Mouse (Mus musculus): ENCODE data around the gene Btbd7. TPM values are rescaled to one million over a fixed set of nuclear protein-coding genes. Genes with fewer than 3 reads are reported as not detected.

Gene Btbd7
- polyA plus RNA-seq, 2 experiments, result 3.9 to 4.2 TPM

DNA sequence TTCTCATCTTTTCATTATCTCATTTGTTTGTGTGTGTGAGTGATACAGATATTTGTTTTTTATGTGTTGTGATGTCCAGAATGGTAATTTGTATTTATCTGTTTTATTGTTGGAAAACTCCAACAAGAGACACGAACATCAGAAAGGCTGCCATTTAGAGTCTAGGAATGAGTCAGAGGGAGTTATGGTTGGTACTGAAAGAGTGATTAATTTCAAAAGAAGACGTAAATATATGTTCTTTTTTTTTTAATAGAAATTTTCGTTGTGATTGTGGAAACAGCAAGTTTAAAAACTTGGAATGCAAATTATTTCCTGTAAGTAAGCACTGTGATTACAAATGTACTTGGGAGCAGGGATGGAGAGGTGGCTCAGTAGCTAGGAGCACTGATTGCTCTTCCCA lies 116.6 kb downstream of the Btbd7 start:
- Histone ChIP-seq H3K36me3 (replicated peaks; ENCODE audit: control insufficient read depth, insufficient read depth, low read depth) (peaks cover 29% of the 10 kb centered on the region), H3K4me2 (ENCODE audit: low read depth) (no peak overlapping the region), H3K27ac (no peak overlapping the region), H3K9ac (replicated peaks) (no peak overlapping the region), H3K4me1 (replicated peaks; ENCODE audit: control insufficient read depth in 2 of 2, insufficient read depth in 2 of 2, low read length in 1 of 2) (peaks cover 4 to 6% of the 10 kb centered on the region in 2 experiments), H3K27me3 (ENCODE audit: control insufficient read depth, insufficient read depth, low read length) (no peaks in the 10 kb centered on the region), H3K9me3 (ENCODE audit: control insufficient read depth, low read length) (no peaks in the 10 kb centered on the region), H3K4me3 (ENCODE audit: insufficient read depth in 1 of 2, low read depth in 2 of 2, low read length in 2 of 2) (no peak overlapping the region)
- no peak for ATAC-seq (ENCODE audit: insufficient read depth)
- no peak for DNase-seq (ENCODE audit: low read depth in 3 of 3, low spot score in 3 of 3)
- WGBS (ENCODE audit: insufficient replicate concordance), result 73% methylated on average over 3 of the region's 3 CpGs
- TF ChIP-seq EP300 (IDR thresholded peaks at IDR 0.05; ENCODE audit: low read depth), result no peak
- no peak for TF ChIP-seq CTCF (IDR thresholded peaks at IDR 0.05; ENCODE audit: low read depth)

- Histone ChIP-seq H3K4me1 (replicated peaks; ENCODE audit: control insufficient read depth in 2 of 2, insufficient read depth in 2 of 2, low read length in 1 of 2) (peaks cover 10 to 12% of the 10 kb centered on the region in 2 experiments), H3K36me3 (replicated peaks; ENCODE audit: control insufficient read depth, insufficient read depth, low read depth) (peaks cover 13% of the 10 kb centered on the region), H3K9me3 (ENCODE audit: control insufficient read depth, low read length) (no peaks in the 10 kb centered on the region), H3K27ac (no peak overlapping the region), H3K4me3 (ENCODE audit: insufficient read depth in 1 of 2, low read depth in 2 of 2, low read length in 2 of 2) (peak overlapping the region; percentile 64 to 96), H3K27me3 (ENCODE audit: control insufficient read depth, insufficient read depth, low read length) (no peaks in the 10 kb centered on the region), H3K9ac (replicated peaks) (peak overlapping the region; percentile 76), H3K4me2 (ENCODE audit: low read depth) (peak overlapping the region; percentile 93)
- WGBS (ENCODE audit: insufficient replicate concordance), result 6% methylated on average over 5 of the region's 5 CpGs
- no peak for TF ChIP-seq EP300 (IDR thresholded peaks at IDR 0.05; ENCODE audit: low read depth)
- no peak for TF ChIP-seq CTCF (IDR thresholded peaks at IDR 0.05; ENCODE audit: low read depth)
- no peak for DNase-seq (ENCODE audit: low read depth in 3 of 3, low spot score in 3 of 3)
- no peak for ATAC-seq (ENCODE audit: insufficient read depth)
These were observed 119.3 kb downstream of the Btbd7 start for GRCm38 (mm10) chr12:102758936-102759335.

DNA sequence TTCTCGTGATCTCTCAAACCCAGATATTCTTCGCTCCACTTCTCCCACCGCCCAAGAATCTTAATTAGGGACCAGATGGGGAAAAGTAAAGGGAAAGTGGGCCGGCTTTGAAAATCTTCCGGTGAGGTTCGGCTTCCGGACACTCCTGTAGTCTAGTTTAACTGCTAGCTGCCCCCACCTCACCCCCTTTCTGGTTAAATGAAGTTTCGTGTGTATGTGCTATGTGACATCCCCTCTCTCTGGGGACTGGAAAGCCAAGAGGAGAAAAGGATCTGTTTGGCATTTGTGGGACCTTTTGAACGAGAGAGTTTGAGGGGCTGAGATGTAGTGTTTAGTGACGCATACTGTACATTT lies 119.9 kb downstream of the Btbd7 start, which contains the start of gene Gm20604:
Gene Gm20604 (minus strand): TSS at position 270 of the 354 bp plus-strand sequence.
- no peaks in the 10 kb centered on the region for H3K27me3 ChIP-seq (ENCODE audit: control insufficient read depth, insufficient read depth, low read length)
- H3K4me3 ChIP-seq (ENCODE audit: insufficient read depth in 1 of 2, low read depth in 2 of 2, low read length in 2 of 2), result peak within 1 kb of the TSS; percentile 87 to 96
- ATAC-seq (ENCODE audit: insufficient read depth), result no peak
- H3K4me1 ChIP-seq (replicated peaks; ENCODE audit: control insufficient read depth in 2 of 2, insufficient read depth in 2 of 2, low read length in 1 of 2), result peaks cover 10 to 12% of the 10 kb centered on the region in 2 experiments
- peaks cover 10% of the 10 kb centered on the region for H3K36me3 ChIP-seq (replicated peaks; ENCODE audit: control insufficient read depth, insufficient read depth, low read depth)
- no peak for TF ChIP-seq CTCF (IDR thresholded peaks at IDR 0.05; ENCODE audit: low read depth)
- DNase-seq (ENCODE audit: low read depth in 3 of 3, low spot score in 3 of 3), result no peak
- no peaks in the 10 kb centered on the region for H3K9me3 ChIP-seq (ENCODE audit: control insufficient read depth, low read length)
- peak within 1 kb of the TSS; percentile 79 for H3K9ac ChIP-seq (replicated peaks)
- WGBS (ENCODE audit: insufficient replicate concordance), result under 1% methylated on average over 10 of the region's 10 CpGs
- peak within 1 kb of the TSS; percentile 67 for H3K27ac ChIP-seq
- peak within 1 kb of the TSS; percentile 97 for H3K4me2 ChIP-seq (ENCODE audit: low read depth)

DNA sequence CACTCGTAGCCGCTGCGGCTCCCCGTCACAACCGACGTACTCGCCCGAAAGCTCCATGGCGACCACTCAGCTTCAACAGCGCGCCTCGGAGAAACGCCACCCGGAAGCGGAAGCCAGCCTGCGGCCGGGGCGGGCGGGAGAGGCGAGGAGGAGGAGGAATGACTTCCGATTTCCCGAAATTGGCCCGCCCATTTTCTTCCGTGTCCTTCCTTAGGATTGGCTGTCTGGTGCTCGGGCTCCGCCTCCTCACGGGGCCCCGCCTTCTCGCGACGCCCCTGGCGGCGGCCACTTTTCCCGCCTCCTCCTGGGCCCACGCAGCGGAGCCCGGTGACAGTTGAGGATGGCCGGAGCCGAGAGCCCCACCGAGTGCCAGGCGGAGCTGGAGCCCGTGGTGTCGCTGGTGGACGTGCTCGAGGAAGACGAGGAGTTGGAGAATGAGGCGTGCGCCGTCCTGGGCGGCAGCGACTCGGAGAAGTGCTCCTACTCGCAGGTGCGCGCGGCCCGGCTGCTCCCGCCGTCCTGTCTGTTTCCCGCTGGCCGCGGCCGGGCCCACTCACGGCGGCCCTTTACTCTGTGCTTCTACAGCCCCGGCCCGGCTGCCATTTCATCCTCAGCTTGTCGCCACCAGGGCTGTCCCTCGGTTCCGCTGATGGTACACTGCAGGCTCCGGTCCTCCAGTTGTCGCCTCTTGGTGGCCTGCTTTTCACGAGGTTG lies 120.4 kb downstream of the Btbd7 start, which contains the start of the genes Gm28051, Gon7 and Ubr7:
Gene Gm28051 (minus strand): TSS at position 77 of the 714 bp plus-strand sequence.
Gene Gon7 (minus strand): TSS at position 115 of the 714 bp plus-strand sequence.
Gene Ubr7 (plus strand): TSS at position 279 of the 714 bp plus-strand sequence.
- Histone ChIP-seq H3K4me3 (ENCODE audit: insufficient read depth in 1 of 2, low read depth in 2 of 2, low read length in 2 of 2) (peak within 1 kb of the TSS; percentile 87 to 96), H3K9ac (replicated peaks) (peak within 1 kb of the TSS; percentile 79), H3K36me3 (replicated peaks; ENCODE audit: control insufficient read depth, insufficient read depth, low read depth) (peaks cover 9% of the 10 kb centered on the region), H3K27me3 (ENCODE audit: control insufficient read depth, insufficient read depth, low read length) (no peaks in the 10 kb centered on the region), H3K9me3 (ENCODE audit: control insufficient read depth, low read length) (no peaks in the 10 kb centered on the region), H3K4me2 (ENCODE audit: low read depth) (peak within 1 kb of the TSS; percentile 97), H3K4me1 (replicated peaks; ENCODE audit: control insufficient read depth in 2 of 2, insufficient read depth in 2 of 2, low read length in 1 of 2) (peaks cover 10 to 12% of the 10 kb centered on the region in 2 experiments), H3K27ac (peak within 1 kb of the TSS; percentile 67)
- no peak for TF ChIP-seq EP300 (IDR thresholded peaks at IDR 0.05; ENCODE audit: low read depth)
- TF ChIP-seq CTCF (IDR thresholded peaks at IDR 0.05; ENCODE audit: low read depth), result peak; percentile 71
- DNase-seq (ENCODE audit: low read depth in 3 of 3, low spot score in 3 of 3) (peak; percentile 95 to 97 (median 97)), ATAC-seq (ENCODE audit: insufficient read depth) (peak; percentile 94)
- under 1% methylated on average over 73 of the region's 73 CpGs for WGBS (ENCODE audit: insufficient replicate concordance)

DNA sequence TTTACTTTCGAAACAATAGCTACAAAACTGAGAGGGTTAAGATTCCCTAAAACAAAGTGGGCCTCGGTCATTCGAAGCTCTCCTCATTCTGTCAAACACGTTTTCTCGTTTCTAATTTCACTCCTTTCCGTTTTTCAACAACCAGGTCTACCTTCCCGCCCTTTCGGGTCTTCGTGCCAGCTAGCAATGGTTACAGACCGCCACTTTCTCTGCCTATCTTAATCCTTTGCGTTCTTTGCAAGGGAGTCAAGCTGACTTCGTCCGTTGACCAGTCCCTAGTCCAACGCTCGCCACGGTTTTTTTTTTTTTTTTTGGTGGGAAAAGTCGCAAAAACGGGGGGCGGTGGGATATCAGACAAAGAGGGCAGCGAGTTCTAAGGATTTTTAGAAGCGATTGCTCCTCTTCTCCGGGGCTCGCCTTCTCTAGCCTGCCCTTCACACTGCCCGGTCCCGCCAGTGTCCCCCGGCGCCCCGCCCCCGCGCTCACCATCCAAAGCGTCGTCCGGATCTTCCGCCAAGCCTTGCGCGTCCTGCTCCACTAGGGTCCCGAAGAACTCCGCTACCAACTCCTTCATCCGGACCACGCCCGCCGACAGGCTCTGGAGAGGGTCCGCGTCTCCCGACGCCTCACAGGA lies 121.1 kb downstream of the Btbd7 start:
- under 1% methylated on average over 46 of the region's 46 CpGs for WGBS (ENCODE audit: insufficient replicate concordance)
- Histone ChIP-seq H3K4me2 (ENCODE audit: low read depth) (peak overlapping the region; percentile 97), H3K27me3 (ENCODE audit: control insufficient read depth, insufficient read depth, low read length) (no peaks in the 10 kb centered on the region), H3K27ac (peak overlapping the region; percentile 67), H3K4me1 (replicated peaks; ENCODE audit: control insufficient read depth in 2 of 2, insufficient read depth in 2 of 2, low read length in 1 of 2) (peaks cover 10 to 12% of the 10 kb centered on the region in 2 experiments), H3K9me3 (ENCODE audit: control insufficient read depth, low read length) (no peaks in the 10 kb centered on the region), H3K36me3 (replicated peaks; ENCODE audit: control insufficient read depth, insufficient read depth, low read depth) (peaks cover 3% of the 10 kb centered on the region), H3K9ac (replicated peaks) (peak overlapping the region; percentile 79), H3K4me3 (ENCODE audit: insufficient read depth in 1 of 2, low read depth in 2 of 2, low read length in 2 of 2) (peak overlapping the region; percentile 87 to 96)
- ATAC-seq (ENCODE audit: insufficient read depth) (peak; percentile 78), DNase-seq (ENCODE audit: low read depth in 3 of 3, low spot score in 3 of 3) (no peak)
- TF ChIP-seq CTCF (IDR thresholded peaks at IDR 0.05; ENCODE audit: low read depth) (no peak), EP300 (IDR thresholded peaks at IDR 0.05; ENCODE audit: low read depth) (no peak)
